Mouse (Mus musculus) leukemia stem cell, adult 10-12 weeks (primary cell): ENCODE measurements around the gene Igf1r. TPM values are rescaled to one million over a fixed set of nuclear protein-coding genes. Genes with fewer than 3 reads are reported as not detected.

ENCODE experiments used
- polyA plus RNA-seq: library from polyadenylated mRNA; stranded (reverse); fragments of >175 nt; gene quantifications from 2 replicates; pipeline ENCODE4 v1.2.3, GENCODE M21; 2012; ENCODE audit warnings: low replicate concordance

Igf1r gene
- 3.0 and 7.6 TPM in 2 replicates for polyA plus RNA-seq

DNA sequence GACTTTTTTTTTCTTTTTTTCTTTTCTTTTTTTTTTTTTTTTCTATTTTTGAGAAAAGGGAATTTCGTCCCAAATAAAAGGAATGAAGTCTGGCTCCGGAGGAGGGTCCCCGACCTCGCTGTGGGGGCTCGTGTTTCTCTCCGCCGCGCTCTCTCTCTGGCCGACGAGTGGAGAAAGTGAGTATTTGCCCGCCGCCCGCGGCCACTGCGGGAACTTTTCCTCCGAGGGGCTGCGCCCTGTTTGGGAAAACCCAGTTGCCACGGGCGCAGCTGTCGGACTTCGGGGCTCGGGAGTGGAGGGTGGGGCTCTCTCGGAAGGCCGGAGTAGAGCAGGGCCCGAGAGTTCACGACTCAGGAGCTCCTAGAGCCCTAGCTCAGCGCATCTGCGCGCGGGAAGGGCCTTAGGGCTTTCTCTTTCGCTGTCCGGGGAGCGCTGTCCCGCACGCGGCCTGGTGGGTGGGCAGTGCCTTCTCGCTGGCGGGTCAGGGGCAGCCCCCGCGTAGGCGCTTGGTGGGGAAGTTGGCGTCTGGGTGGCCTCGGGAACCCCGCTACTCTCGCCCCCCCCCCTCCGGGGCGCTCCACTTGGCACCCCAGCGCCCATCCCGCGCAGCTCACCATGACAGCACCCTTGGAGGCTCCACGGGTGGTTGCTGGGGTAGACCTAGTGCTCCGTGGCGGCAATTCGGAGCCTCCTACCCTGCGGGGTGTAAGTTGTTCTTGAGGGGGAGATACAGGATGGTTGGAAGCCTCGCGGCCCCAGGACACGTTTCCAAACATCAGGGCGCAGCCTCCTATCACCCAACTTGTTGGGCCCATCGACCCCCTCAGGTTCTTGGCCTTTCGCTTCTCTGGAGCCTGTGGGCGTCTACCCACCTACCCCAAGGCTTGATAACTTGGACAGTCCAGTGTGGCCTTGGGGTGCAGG, at the start of gene Igf1r:
Gene Igf1r (plus strand): TSS at position 51 of the 924 bp plus-strand sequence.

DNA sequence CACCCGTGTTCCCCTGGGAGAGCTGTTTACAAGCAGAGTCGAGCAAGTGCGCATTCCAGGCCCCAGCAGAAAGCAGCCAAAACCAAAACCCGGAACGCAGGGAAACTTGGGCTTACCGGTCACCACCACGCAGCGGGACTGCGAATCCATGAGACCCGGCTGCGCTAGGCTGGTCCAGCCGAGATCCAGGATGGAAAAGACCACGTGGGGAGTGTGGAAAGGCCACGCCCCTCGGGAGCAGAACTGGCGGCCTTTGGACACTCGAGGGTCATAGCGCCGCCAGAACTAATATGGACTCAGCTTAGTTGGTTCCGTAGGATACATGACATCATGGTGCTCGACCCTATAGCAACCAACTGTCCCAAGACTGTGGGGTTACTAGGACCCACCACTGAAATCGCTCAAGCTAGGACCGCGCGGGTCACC, 311.4 kb downstream of the Igf1r start, which contains the start of gene Pgpep1l:
Gene Pgpep1l (minus strand): TSS at position 206 of the 426 bp plus-strand sequence.

DNA sequence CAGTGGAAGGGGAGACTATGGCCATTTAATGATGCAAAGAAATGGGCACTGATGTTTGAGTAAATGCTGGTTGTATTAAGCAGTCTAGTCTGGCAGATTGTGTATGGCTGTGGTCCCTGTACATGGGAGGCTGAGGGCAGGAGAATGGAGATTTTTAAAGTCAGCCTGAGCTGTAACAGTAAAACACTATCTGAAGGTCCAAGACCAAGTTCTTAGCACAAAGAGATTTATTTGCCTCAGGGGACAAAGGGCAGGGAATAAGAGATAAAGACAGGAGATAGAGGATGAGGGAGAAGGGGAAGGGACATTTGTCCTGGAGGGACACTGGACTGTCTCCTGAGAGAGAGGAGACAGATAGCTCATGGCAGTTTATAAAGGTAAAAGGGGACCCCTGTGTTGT, 320.9 kb downstream of the Igf1r start, which contains the start of gene Fam169b:
Gene Fam169b (plus strand): TSS at position 325 of the 400 bp plus-strand sequence.

Other genes starting within 250 kb of the Igf1r start
- 0.10 and 0.11 TPM in 2 replicates for gene Synm, start 193.1 kb upstream of the Igf1r start, polyA plus RNA-seq